Mouse (Mus musculus) small intestine, adult 2 months (tissue): ENCODE data around the gene Lgals8.

ENCODE experiments used
- CTCF ChIP-seq: fragments of 200-500 bp; IDR thresholded peaks from 2 replicates; pipeline ENCODE4 v1.5.1; 2012; ENCODE audit warnings: low read depth, mild to moderate bottlenecking, control low read depth, inconsistent platforms, low read length, moderate library complexity, mixed read lengths; ENCODE audit not compliant: insufficient replicate concordance, insufficient read length; ENCODE audit errors: extremely low read depth
- POLR2A ChIP-seq: fragments of 200-500 bp; IDR thresholded peaks from 2 replicates; pipeline ENCODE4 v1.6.1; 2012; ENCODE audit warnings: low read depth, mild to moderate bottlenecking, control low read depth, inconsistent platforms, low read length, moderate library complexity

GRCm38 (mm10) chr13:12461730-12462119 is 3.0 kb downstream of the Lgals8 start:
- no peak for TF ChIP-seq CTCF
- no peak for TF ChIP-seq POLR2A
